Mouse (Mus musculus): ENCODE measurements at regions not wholly inside any gene's neighbourhood (a gene's known extent, or its start where the extent isn't known, plus 50 kb on each side); places are given as distances from the start of the nearest gene placed in this dataset.

DNA sequence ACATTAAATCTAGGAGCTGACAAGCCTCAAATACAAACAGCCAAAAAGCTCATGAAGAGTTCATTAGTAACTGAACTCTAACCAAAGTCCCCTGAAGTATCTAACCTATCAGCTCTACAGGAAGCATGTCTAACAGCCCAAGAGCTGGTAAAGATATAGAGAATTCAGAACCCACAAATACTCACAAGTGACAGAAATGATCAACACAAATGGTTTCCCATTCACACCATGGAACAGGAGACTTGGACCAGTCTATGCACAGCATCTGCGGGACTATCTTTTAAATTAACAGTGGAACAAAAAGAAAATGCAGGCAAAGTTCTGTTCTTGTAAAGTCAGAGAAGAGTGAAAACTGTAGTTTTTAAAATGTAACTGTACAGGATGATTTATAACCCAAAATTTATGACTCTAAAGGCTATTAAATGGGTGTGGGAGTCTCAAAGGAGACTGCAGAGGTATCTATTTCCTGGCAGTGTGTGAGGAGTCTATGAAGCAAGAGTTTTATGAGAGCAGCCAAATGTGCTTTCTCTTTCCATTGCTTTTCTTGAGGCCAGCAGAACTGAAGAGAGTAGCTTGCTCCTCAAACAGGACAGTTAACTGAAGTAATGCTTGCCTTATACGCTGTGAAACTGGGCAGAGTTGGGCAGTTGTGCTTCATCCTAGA lies 152.7 kb upstream of the Mad2l1 start:
- TF ChIP-seq CTCF (conservative IDR thresholded peaks at IDR 0.05; ENCODE audit: low read length), result no peak
- no peak for TF ChIP-seq NANOG (IDR thresholded peaks at IDR 0.05; ENCODE audit: borderline replicate concordance, low read length)

All from E14TG2a.4 (cell line).